Mouse (Mus musculus) cerebellum, postnatal 36 days (tissue): ENCODE results near the gene Gse1.

ENCODE experiments used
- DNase-seq, 2 experiments: peaks; one replicate each; pipeline ENCODE4 v3.0.0; 2021 to 2022; ENCODE audit warnings: mixed read lengths in 2 of 2

Gse1 gene

DNA sequence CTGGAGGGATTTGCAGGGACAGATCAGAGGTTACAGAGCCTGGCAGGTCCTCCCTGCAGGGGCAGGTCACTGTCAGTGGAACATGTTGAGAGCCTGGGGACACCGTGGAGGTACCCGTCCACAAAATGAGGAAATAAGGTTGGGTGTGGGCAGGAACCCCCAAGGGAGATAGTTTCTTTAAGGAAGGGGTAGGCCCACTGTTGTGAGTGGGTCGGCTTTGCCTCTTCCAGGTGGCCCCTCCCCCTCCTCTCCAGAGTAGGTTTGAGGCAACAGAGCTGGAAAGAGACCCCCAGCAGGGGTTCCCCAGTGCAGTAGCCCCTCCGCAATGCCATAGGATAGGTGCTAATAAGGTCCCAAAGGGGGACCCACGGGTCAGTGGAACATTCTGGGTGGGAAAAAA is 274.2 kb downstream of the Gse1 start:
- DNase-seq: no peak

DNA sequence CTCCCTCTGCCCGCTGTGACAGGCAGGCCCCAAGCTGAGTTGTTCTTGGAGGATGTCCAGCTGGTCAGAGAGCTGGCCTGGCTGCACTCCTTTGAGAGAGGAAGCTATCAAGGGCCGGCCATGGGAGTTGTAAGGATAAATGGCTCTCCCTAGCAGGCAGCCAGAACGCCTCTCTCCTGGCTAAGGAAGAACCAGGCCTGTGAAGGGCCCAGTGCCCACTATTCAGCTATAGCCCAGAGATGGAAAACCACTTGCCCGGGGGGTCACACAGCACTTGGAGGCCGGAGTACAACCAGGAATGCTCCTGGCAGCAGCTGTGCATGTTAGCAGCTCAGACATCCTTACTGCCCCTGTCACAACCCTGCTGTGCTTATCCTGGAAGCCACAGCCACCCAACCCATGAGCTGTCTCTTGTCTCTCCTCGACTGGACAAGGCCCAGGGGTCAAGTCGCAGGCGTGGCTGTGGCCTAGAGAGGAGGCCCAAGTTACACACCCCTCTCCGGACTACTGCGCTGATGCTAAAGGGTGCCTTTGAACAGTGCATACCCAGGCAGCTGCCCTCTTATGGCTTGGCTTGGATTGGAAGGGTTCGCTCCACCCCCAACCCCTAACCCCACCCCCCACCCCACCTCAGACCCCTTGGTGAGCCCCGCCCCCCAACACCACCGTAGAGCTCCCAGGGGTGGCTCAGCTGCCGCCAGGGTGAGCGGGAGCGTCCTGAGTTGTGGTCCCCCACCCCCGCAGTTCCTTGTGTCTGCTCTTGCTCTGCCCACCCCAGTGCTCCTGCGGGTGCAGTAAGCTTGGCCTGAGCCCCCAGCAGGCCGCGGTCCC is 276.2 kb downstream of the Gse1 start:
- peak; percentile 73 to 80 for DNase-seq

GRCm38 (mm10) chr8:120505082-120505511 is 276.8 kb downstream of the Gse1 start:
- DNase-seq: peak; percentile 80 to 84

DNA sequence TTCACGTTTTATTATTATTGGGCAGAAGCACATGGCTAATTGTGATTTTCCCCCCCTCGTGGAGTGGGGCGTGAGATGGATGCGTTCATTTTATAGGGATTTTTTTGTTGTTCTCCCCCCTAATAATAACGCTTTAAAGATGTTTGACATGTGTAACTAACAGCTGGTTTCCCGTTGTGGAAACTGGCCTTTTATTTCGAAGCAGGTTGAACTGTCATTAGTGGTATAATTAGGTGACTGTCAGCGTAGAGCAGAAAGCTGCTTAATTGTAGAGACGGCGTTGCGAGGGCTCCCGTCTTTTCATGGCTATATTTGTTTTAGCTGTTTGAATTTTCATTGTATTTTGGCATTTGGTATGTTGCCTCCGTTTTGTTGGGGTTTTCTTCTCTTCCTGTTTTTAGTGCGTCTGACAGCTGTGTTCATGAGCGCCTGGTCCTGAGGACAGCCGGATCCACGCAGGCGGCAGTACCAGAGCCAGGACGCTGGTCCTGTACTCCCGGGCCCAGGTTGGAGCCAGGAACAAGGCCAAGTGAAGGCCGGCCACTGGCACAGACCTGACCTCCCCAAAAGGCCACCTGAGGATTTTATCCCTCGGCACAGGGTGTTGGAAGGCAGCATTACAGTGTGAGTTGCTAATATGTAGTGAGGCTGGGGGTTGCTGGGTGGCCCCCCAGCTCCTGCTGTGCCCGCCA is 277.5 kb downstream of the Gse1 start:
- peak in 1 of 2 experiments; percentile 53 for DNase-seq

GRCm38 (mm10) chr8:120506562-120506961 is 278.3 kb downstream of the Gse1 start:
- no peak for DNase-seq

DNA sequence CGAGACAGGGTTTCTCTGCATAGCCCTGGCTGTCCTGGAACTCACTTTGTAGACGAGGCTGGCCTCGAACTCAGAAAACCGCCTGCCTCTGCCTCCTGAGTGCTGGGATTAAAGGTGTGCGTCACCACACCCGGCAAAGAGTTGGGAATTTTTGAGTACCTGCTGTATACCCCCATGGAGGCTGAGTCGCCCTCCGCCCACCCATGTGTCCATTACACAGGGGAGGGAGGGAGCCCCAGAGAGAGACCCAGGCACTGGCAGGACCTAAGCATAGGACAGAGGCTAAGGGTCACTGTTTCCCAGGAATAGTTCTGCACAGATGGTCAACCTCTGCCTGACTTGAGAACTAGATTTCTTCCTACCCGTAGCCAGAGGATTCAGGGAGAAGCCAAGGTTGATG is 279.0 kb downstream of the Gse1 start:
- DNase-seq: no peak

DNA sequence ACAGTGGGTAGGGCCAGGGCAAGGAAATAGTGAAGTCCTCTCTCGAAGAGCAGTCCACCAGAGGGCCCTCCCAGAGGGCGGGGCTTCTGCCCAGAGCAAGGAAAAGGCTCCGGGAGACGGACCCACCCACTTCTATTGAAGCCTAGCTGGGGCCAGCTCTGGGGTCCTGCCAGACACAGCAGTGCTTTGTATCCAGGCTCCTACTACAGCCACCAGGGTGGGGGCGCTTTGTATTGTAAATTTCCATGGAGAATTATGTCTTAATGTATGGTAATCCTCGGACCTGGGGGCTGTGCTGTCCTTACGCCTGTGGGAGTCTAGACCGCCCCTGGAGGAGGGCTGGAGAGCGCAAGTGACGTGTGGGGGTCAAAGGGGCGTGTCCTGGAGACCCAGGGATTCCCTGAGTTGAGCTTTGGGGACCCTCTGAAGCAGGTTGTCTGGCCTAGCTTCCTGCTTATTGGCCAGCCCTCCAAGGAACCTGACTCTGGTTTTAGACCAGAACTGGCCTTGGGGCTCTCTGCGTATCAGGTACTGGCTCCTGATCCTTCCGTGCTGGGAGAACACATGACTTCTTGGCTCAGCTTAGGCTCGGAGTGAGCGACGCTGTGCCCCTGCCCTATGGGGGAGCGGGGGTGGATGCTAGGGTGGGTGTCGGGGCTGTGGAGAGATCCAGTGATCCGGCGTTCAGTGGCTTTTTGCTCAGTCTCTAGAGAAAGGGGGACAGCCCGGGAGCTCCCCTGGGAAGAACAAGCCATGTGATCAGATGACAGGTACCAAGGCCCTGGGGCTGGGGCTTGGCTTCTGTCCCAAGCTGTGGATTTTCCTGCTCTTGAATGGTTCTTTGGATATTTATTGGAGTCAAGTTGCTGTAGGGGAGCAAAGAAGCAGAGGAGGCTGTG is 281.1 kb downstream of the Gse1 start:
- no peak for DNase-seq

DNA sequence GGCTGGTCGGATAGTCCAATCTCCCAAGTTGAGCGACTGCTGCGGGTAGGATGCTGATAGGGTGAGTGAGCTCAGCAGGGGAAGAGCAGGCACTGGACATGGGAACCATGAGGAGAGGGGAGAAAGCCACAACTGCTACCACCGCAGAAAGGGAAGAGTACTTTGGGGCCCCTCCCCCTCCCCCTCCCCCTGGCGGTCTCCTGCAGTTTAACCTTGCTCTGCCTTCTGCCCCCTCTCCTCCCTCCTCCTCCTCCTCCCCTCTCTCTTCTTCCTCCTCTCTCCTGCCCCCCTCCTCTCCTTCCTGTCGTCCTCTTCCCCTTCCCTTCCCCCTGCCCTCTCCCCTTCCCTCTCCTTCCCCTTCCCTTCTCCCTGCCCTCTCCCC is 281.8 kb downstream of the Gse1 start:
- DNase-seq: no peak

GRCm38 (mm10) chr8:120510863-120511457 is 282.7 kb downstream of the Gse1 start:
- DNase-seq: no peak

- DNase-seq: no peak
These were observed 283.5 kb downstream of the Gse1 start for GRCm38 (mm10) chr8:120511737-120512136.

GRCm38 (mm10) chr8:120512326-120512725 is 284.1 kb downstream of the Gse1 start:
- no peak for DNase-seq

- no peak for DNase-seq
These were observed 284.9 kb downstream of the Gse1 start for GRCm38 (mm10) chr8:120513145-120513544.

GRCm38 (mm10) chr8:120513638-120514461 is 285.6 kb downstream of the Gse1 start:
- peak; percentile 54 to 61 for DNase-seq

GRCm38 (mm10) chr8:120515214-120515613 is 287.0 kb downstream of the Gse1 start:
- DNase-seq: no peak

GRCm38 (mm10) chr8:120515650-120516049 is 287.4 kb downstream of the Gse1 start:
- no peak for DNase-seq

- DNase-seq: no peak
These were observed 288.0 kb downstream of the Gse1 start for GRCm38 (mm10) chr8:120516182-120516755.

DNA sequence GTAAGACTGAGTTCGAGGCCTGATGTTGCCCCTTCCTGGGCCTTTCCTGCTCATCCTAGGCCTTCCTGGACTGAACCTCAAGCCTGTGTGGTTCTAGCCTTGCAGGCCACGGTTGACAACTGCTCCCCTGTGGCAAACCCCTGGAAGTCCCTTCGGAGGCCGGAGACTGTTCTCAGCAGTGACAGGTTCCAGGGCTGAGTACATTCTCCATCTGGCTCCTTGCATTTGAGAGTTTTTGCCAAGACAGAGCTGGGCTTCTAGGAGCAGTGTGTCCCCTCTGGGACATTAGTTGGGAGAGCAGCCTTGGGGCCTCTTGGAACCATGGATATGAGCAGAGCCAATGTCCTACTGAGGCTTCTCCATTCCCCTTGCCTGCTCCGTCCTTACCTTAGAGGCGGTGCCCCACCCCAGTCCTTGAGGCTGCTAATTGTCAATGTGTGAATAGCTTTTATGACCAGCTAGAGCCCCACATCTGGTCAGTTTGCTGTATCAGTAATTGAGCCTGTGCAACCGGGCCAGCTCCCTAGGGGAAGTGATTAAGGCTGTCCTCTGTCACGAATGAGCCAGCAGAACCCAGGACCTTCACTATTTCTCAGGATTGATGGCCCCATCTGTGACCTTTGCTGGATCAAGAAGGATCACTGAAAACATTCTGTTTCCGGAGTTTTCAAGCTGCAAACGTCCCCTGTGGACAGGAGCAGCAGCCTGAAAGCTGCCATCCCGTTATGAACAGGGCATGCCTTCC is 289.6 kb downstream of the Gse1 start:
- no peak for DNase-seq

GRCm38 (mm10) chr8:120518736-120519534 is 290.7 kb downstream of the Gse1 start:
- no peak for DNase-seq

DNA sequence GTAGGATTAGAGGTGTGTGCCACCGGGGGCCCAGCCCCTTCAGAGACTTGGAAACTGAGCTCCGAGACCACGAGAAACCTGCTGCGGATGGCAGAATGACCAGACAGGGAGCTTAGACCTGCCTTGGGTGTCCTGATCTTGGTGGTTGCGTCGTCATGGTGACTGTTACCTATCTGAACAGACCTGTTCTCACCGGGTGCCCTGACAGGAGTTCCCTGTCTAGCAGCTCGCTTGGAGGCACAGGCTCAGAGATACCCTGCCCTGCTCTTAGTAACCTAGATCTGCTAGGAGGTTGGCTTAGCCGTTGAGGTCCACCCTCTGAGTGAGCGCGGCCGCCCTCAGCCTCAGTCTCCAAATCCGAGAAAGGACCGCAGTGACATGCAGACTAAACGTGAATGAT is 292.0 kb downstream of the Gse1 start:
- DNase-seq: no peak
